Mouse (Mus musculus) myocyte (in vitro differentiated cells): ENCODE measurements at regions not wholly inside any gene's neighbourhood (a gene's known extent, or its start where the extent isn't known, plus 50 kb on each side); places are given as distances from the start of the nearest gene placed in this dataset.

ENCODE experiments used
- CEBPB ChIP-seq: IDR thresholded peaks from 2 replicates; pipeline ENCODE4 v1.6.1; 2011; ENCODE audit warnings: mild to moderate bottlenecking, moderate library complexity; ENCODE audit not compliant: poor library complexity, insufficient read depth, severe bottlenecking
- E2F4 ChIP-seq: IDR thresholded peaks from one replicate; pipeline ENCODE4 v1.6.1; 2011; ENCODE audit warnings: mild to moderate bottlenecking, control low read depth, moderate library complexity; ENCODE audit not compliant: insufficient read depth
- MAX ChIP-seq: IDR thresholded peaks from one replicate; pipeline ENCODE4 v1.6.1; 2011; ENCODE audit warnings: low read depth, mild to moderate bottlenecking, control low read depth
- MYOD1 ChIP-seq, 3 experiments: IDR thresholded peaks; one replicate each; pipeline ENCODE4 v1.6.1; 2011; ENCODE audit warnings: control low read depth in 2 of 3, low read depth in 2 of 3, mild to moderate bottlenecking in 2 of 3, moderate library complexity in 1 of 3; ENCODE audit not compliant: insufficient read length in 2 of 3, control insufficient read depth in 1 of 3
- MYOG ChIP-seq, 3 experiments: IDR thresholded peaks; one replicate each; pipeline ENCODE4 v1.6.1; 2011; ENCODE audit warnings: control low read depth in 2 of 3, low read depth in 2 of 3, mild to moderate bottlenecking in 2 of 3; ENCODE audit not compliant: insufficient read length in 2 of 3, control insufficient read depth in 1 of 3, insufficient read depth in 1 of 3
- POLR2A ChIP-seq: IDR thresholded peaks from one replicate; pipeline ENCODE4 v1.6.1; 2011; ENCODE audit warnings: low read depth, mild to moderate bottlenecking, control low read depth, moderate library complexity; ENCODE audit not compliant: insufficient read length
- REST ChIP-seq: IDR thresholded peaks from one replicate; pipeline ENCODE4 v1.6.1; 2011; ENCODE audit warnings: mild to moderate bottlenecking, control low read depth, moderate library complexity; ENCODE audit not compliant: insufficient read depth, insufficient read length
- SRF ChIP-seq: IDR thresholded peaks from one replicate; pipeline ENCODE4 v1.6.1; 2011; ENCODE audit warnings: low read depth; ENCODE audit not compliant: control insufficient read depth, insufficient read length
- TCF12 ChIP-seq: IDR thresholded peaks from one replicate; pipeline ENCODE4 v1.6.1; 2011; ENCODE audit warnings: mild to moderate bottlenecking, control low read depth; ENCODE audit not compliant: poor library complexity, insufficient read depth, severe bottlenecking
- TCF3 ChIP-seq: IDR thresholded peaks from one replicate; pipeline ENCODE4 v1.6.1; 2011; ENCODE audit warnings: low read depth, control low read depth; ENCODE audit not compliant: insufficient read length
- USF1 ChIP-seq: IDR thresholded peaks from one replicate; pipeline ENCODE4 v1.6.1; 2011; ENCODE audit warnings: low read depth, mild to moderate bottlenecking, control low read depth, moderate library complexity

DNA sequence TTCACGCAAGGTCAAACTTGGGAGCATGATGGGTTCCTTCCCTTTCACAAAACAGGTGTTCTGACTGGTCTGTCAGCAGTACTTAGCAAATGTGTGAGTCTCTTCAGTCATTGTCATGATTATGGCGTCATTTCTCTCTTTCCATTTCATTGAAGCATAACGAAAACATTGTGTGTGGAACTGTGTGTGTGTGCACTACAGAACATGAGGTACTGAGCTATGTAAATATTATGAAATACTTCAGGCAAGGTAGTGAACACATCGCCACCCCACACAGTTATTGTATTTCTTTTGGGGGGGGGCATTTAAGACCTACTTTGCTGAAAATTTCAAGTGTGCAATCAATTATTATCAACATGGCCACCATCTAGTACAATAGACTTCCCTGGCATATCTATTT is 71.4 kb upstream of the Ptprz1 start:
- TF ChIP-seq MAX (no peak), TCF12 (no peak), POLR2A (no peak), SRF (no peak), E2F4 (no peak), CEBPB (no peak), USF1 (no peak), MYOD1 (IDR thresholded peaks at IDR 0.05; ENCODE audit: control insufficient read depth in 1 of 3, insufficient read length in 2 of 3, low read depth in 2 of 3) (no peak), TCF3 (no peak), MYOG (IDR thresholded peaks at IDR 0.05; ENCODE audit: control insufficient read depth in 1 of 3, insufficient read depth in 1 of 3, insufficient read length in 2 of 3, low read depth in 2 of 3) (no peak), REST (no peak)
